20 mouse cellular contexts compared by ENCODE assay signal in the genomic region with DNA sequence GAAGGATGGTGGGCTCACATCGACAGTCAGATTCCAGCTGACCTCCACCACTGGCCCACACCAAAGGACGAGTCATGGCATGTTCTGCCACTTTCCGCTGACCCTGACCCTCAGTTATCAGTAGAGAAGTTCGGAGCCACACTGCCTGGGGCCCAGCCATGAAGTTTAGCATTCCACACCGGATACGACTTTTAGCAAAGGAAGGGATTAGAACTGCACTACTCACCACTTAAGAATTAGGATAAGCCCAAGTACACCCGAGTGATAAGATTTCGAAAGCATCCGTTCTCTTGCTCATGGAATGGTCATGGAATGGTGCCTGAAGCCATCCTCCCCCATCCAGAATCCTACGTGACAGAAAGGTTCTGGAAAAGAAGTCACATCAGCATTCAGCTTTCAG.
DNase-seq lines count a peak whose midpoint lies in the region; ATAC-seq and TF ChIP-seq lines count a peak whose summit lies in the region.
"Had no signal": no experiment of that assay in that cellular context is flagged by ENCODE, and none has a peak within 500 bp of the region (broad histone marks: within the 10 kb centered on the region; RNA-seq: fewer than 3 reads in every experiment).

No protein-coding gene starts in this region.

- no peak for TF ChIP-seq EP300 in heart, adult 2 months (IDR thresholded peaks at IDR 0.05; ENCODE audit: insufficient read depth, low read depth, low read length)

- no peaks in the 10 kb centered on the region for H3K36me3 ChIP-seq in heart, adult 2 months (ENCODE audit: control insufficient read depth, insufficient read depth, low read length)
- no peaks in the 10 kb centered on the region for H3K36me3 ChIP-seq in heart, embryonic 16.5 days (ENCODE audit: control insufficient read depth, insufficient read depth)
- H3K36me3 ChIP-seq: forebrain, embryonic 10.5 days; hindbrain, embryonic 13.5 days; kidney, embryonic 15.5 days; midbrain, embryonic 10.5 days; neural tube, embryonic 13.5 days had no signal

- DNase-seq in heart, adult 18-20 months = peak; percentile 18 to 30
- DNase-seq in heart, postnatal 25 days (ENCODE audit: low spot score) = no peak
- DNase-seq in 3134 (ENCODE audit: extremely low read depth, insufficient read length, low spot score) = peak; percentile 11
- peak; percentile 13 to 34 for DNase-seq in heart, adult 2 months
- DNase-seq in thymus, postnatal 4 days = no peak
- no peak for DNase-seq in gastrocnemius, adult 18-20 months (ENCODE audit: low spot score)
- no peak for DNase-seq in kidney, postnatal 4 days
- DNase-seq: B cell, adult 2 months; cerebellum, adult 9-10 months; left cerebral cortex, postnatal 4 days; lung, postnatal 4 days; thymus, postnatal 14 days had no signal

- peaks cover 2% of the 10 kb centered on the region; the same call in 1 of the 2 replicates for H3K27me3 ChIP-seq in heart, adult 2 months (ENCODE audit: control insufficient read depth, insufficient read depth, low read length)
- no peaks in the 10 kb centered on the region for H3K27me3 ChIP-seq in heart, embryonic 16.5 days (ENCODE audit: control insufficient read depth, insufficient read depth, low read length)
- H3K27me3 ChIP-seq: hindbrain, embryonic 13.5 days; kidney, embryonic 15.5 days; neural tube, embryonic 13.5 days had no signal

- H3K79me2 ChIP-seq in heart, adult 2 months (replicated peaks; ENCODE audit: control insufficient read depth, insufficient read depth, low read length) = no peaks in the 10 kb centered on the region

- no peaks in the 10 kb centered on the region for H3K9me3 ChIP-seq in heart, embryonic 16.5 days (replicated peaks; ENCODE audit: control insufficient read depth, low read length)
- H3K9me3 ChIP-seq: forebrain, embryonic 10.5 days; hindbrain, embryonic 13.5 days; kidney, embryonic 15.5 days; midbrain, embryonic 10.5 days; neural tube, embryonic 13.5 days had no signal

- H3K4me2 ChIP-seq in heart, embryonic 16.5 days (ENCODE audit: low read depth, low read length) = peak overlapping the region; percentile 40
- H3K4me2 ChIP-seq: hindbrain, embryonic 13.5 days; kidney, embryonic 15.5 days; neural tube, embryonic 13.5 days had no signal

- no peak overlapping the region for H3K4me3 ChIP-seq in heart, adult 2 months
- no peak overlapping the region for H3K4me3 ChIP-seq in heart, embryonic 16.5 days (ENCODE audit: low read length)
- H3K4me3 ChIP-seq: forebrain, embryonic 10.5 days; hindbrain, embryonic 13.5 days; kidney, embryonic 15.5 days; midbrain, embryonic 10.5 days; neural tube, embryonic 13.5 days had no signal

- intact Hi-C loops in heart, postnatal 25 days (cut with DNase I) = no loop called here
- intact Hi-C loops in heart, adult 2 months (cut with DNase I) = no loop called here

- H3K27ac ChIP-seq in heart, adult 2 months = no peak overlapping the region
- peak overlapping the region; percentile 61 for H3K27ac ChIP-seq in heart, embryonic 16.5 days (ENCODE audit: low read length)
- H3K27ac ChIP-seq: forebrain, embryonic 10.5 days; hindbrain, embryonic 13.5 days; kidney, embryonic 15.5 days; liver, embryonic 14.5 days; midbrain, embryonic 10.5 days; neural tube, embryonic 13.5 days had no signal

- H3K9ac ChIP-seq in heart, adult 2 months (ENCODE audit: low read depth, low read length) = no peak overlapping the region
- no peak overlapping the region for H3K9ac ChIP-seq in heart, embryonic 16.5 days (ENCODE audit: low read length)
- H3K9ac ChIP-seq: hindbrain, embryonic 13.5 days; kidney, embryonic 15.5 days; liver, embryonic 14.5 days; neural tube, embryonic 13.5 days had no signal

- H3K4me1 ChIP-seq in heart, adult 2 months (ENCODE audit: control insufficient read depth, insufficient read depth, low read length) = no peaks in the 10 kb centered on the region; the same call in 1 of the 2 replicates
- peaks cover 14% of the 10 kb centered on the region for H3K4me1 ChIP-seq in heart, embryonic 16.5 days (ENCODE audit: control insufficient read depth, insufficient read depth, low read length)
- H3K4me1 ChIP-seq: forebrain, embryonic 10.5 days; hindbrain, embryonic 13.5 days; kidney, embryonic 15.5 days; midbrain, embryonic 10.5 days; neural tube, embryonic 13.5 days had no signal

- WGBS in heart, adult 2 months = 12% methylated on average over 10 of the region's 10 CpGs
- 16% methylated on average over 10 of the region's 10 CpGs for WGBS in heart, embryonic 16.5 days

- TF ChIP-seq CTCF in heart, adult 2 months (IDR thresholded peaks at IDR 0.05) = no peak

- no peak for TF ChIP-seq POLR2A in heart, adult 2 months (IDR thresholded peaks at IDR 0.05; ENCODE audit: insufficient read depth, low read depth, low read length)

- peak; percentile 90 for ATAC-seq in heart, embryonic 16.5 days (replicated peaks; ENCODE audit: extremely low read depth, insufficient read depth, low FRiP score)
- ATAC-seq: intestine, embryonic 16.5 days had no signal

Comparison
In these comparisons a context has a peak if more than half of its experiments do, and no peak if none do; other contexts are left out.
1. DNase-seq: peak in heart, adult 18-20 months (2 of 2), 3134 (single experiment) and heart, adult 2 months (2 of 2); none in heart, postnatal 25 days (single experiment), thymus, postnatal 4 days (single experiment), gastrocnemius, adult 18-20 months (single experiment) and kidney, postnatal 4 days (0 of 2).